Mouse (Mus musculus) hindbrain, embryonic 14.5 days (tissue): ENCODE data around the gene Fscn2. TPM values are rescaled to one million over a fixed set of nuclear protein-coding genes. Genes with fewer than 3 reads are reported as not detected.
"Not testable (repeated sequence)": the region's sequence is repeated elsewhere in the genome, so short reads cannot be mapped to it uniquely, and the experiment has no call there.

Experiments
- ATAC-seq: fragments of 200-750 bp; cut with Nextera tagmentation; 2 replicates; pipeline ENCODE4 v1.8.0; 2017; ENCODE audit warnings: moderate number of reproducible peaks, mild to moderate bottlenecking, moderate TSS enrichment, moderate library complexity; ENCODE audit not compliant: low FRiP score
- DNase-seq: peaks from one replicate; pipeline ENCODE4 v3.0.0-alpha.2; 2015; ENCODE audit warnings: low spot score
- H3K27ac ChIP-seq: fragments of 300-500 bp; sonication (generic); 2 replicates; pipeline ENCODE4 v1.5.1; 2014; ENCODE audit warnings: mild to moderate bottlenecking, moderate library complexity
- H3K27me3 ChIP-seq: fragments of 300-500 bp; sonication (generic); 2 replicates; pipeline ENCODE4 v1.6.1; 2014; ENCODE audit warnings: mild to moderate bottlenecking, low read length, mixed read lengths; ENCODE audit not compliant: control insufficient read depth, insufficient read depth
- H3K36me3 ChIP-seq: fragments of 300-500 bp; sonication (generic); replicated peaks from 2 replicates; pipeline ENCODE4 v1.6.1; 2014; ENCODE audit not compliant: control insufficient read depth, insufficient read depth
- H3K4me1 ChIP-seq: fragments of 300-500 bp; sonication (generic); replicated peaks from 2 replicates; pipeline ENCODE4 v1.6.1; 2014; ENCODE audit warnings: antibody characterized with exemption, low read length, mixed read lengths; ENCODE audit not compliant: control insufficient read depth, insufficient read depth
- H3K4me2 ChIP-seq: fragments of 300-500 bp; sonication (generic); replicated peaks from 2 replicates; pipeline ENCODE4 v1.6.1; 2014; ENCODE audit warnings: mild to moderate bottlenecking, moderate library complexity
- H3K4me3 ChIP-seq: fragments of 300-500 bp; sonication (generic); replicated peaks from 2 replicates; pipeline ENCODE4 v1.5.1; 2014; ENCODE audit warnings: mild to moderate bottlenecking, low read length
- H3K9ac ChIP-seq: fragments of 300-500 bp; sonication (generic); 2 replicates; pipeline ENCODE4 v1.6.1; 2014
- H3K9me3 ChIP-seq: fragments of 300-500 bp; sonication (generic); 2 replicates; pipeline ENCODE4 v1.6.1; 2016; ENCODE audit warnings: low read length; ENCODE audit not compliant: control insufficient read depth
- WGBS: fragments of 180-500 bp; shearing (Covaris S2); extraction: QIAGEN DNeasy Blood & Tissue Kit; methylation state at CpG from one replicate; pipeline ENCODE4 v1.1.7; 2014; 5-methylcytosine and 5-hydroxymethylcytosine counted together
- polyA plus RNA-seq: library from polyadenylated mRNA; unstranded; fragments of >200 nt; fragmentation: Nextera tagmentation; extraction: Ambion mirVana; gene quantifications from 2 replicates; pipeline ENCODE4 v1.2.1, GENCODE M21; 2014

Fscn2 gene
- polyA plus RNA-seq, 1 experiment from 2014 or later, result 1.6 TPM

- H3K27ac ChIP-seq, result no peak overlapping the region
- H3K4me2 ChIP-seq, result peak overlapping the region; percentile 98
- WGBS, result 73% methylated on average over 5 of the region's 5 CpGs
- H3K27me3 ChIP-seq, result no peaks in the 10 kb centered on the region
- H3K36me3 ChIP-seq, result peaks cover 23% of the 10 kb centered on the region
- no peaks in the 10 kb centered on the region for H3K9me3 ChIP-seq
- H3K9ac ChIP-seq, result no peak overlapping the region
- ATAC-seq, result no peak
- DNase-seq, result no peak
- peaks cover 8% of the 10 kb centered on the region for H3K4me1 ChIP-seq
- H3K4me3 ChIP-seq, result 0 out of 2 replicates have a peak overlapping the region, but pooled peaks have one; percentile 40
Measured at GRCm38 (mm10) chr11:120343519-120344309, 17.6 kb upstream of the Fscn2 start.

- no peaks in the 10 kb centered on the region for H3K27me3 ChIP-seq
- H3K9me3 ChIP-seq, result no peaks in the 10 kb centered on the region
- DNase-seq (no peak), ATAC-seq (no peak)
- peak overlapping the region; percentile 98 for H3K4me2 ChIP-seq
- H3K4me1 ChIP-seq, result peaks cover 12% of the 10 kb centered on the region
- no peak overlapping the region; the same call in 1 of the 2 replicates for H3K27ac ChIP-seq
- 56% methylated on average over 5 of the region's 5 CpGs for WGBS
- H3K9ac ChIP-seq, result peak overlapping the region; percentile 39
- peak overlapping the region; percentile 40 for H3K4me3 ChIP-seq
- peaks cover 23% of the 10 kb centered on the region for H3K36me3 ChIP-seq
Measured at GRCm38 (mm10) chr11:120344310-120344920, 16.9 kb upstream of the Fscn2 start.

DNA sequence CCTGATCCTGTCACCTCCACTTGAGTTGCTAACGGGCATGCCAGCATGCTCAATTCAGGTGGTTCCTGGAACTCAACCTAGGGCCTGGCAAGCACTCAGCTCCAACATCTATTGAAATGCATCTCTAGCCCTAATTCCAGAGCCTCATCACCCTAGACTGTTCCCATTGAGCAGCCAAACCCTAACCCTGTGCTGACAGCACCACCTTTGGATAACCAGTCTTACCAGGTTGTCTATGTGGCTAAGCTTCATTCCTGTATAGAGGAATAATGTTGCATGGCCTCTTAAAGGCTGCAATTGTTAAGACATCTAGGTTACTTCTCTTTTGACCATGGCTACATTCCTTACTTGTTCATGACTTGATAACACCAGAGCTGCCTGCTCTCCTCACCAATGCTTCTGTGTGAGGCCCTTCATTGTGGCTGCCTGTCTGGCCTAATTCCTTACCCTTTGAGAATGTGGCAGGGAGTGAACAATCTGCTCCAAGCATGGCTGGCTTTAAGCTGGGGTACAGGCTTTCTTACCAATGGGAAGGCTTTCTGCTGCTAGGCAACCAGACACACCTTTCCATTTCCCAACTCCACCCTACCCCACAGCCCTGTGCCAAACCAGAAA lies 16.2 kb upstream of the Fscn2 start:
- H3K9me3 ChIP-seq, result no peaks in the 10 kb centered on the region
- H3K36me3 ChIP-seq, result peaks cover 23% of the 10 kb centered on the region
- peak overlapping the region; percentile 40 for H3K4me3 ChIP-seq
- H3K27ac ChIP-seq, result 0 out of 2 replicates have a peak overlapping the region, but pooled peaks have one; percentile 9
- 16% methylated on average over 1 of the region's 1 CpGs for WGBS
- ATAC-seq, result no peak
- no peaks in the 10 kb centered on the region for H3K27me3 ChIP-seq
- DNase-seq, result no peak
- H3K4me1 ChIP-seq, result peaks cover 15% of the 10 kb centered on the region
- H3K4me2 ChIP-seq, result peak overlapping the region; percentile 98
- peak overlapping the region; percentile 39 for H3K9ac ChIP-seq

- H3K4me1 ChIP-seq, result peaks cover 25% of the 10 kb centered on the region
- DNase-seq, ATAC-seq, H3K27me3 ChIP-seq, H3K9me3 ChIP-seq, H3K27ac ChIP-seq: not testable (repeated sequence)
- H3K4me3 ChIP-seq, result peak overlapping the region; percentile 48
- peak overlapping the region; percentile 82 for H3K4me2 ChIP-seq
- peaks cover 23% of the 10 kb centered on the region for H3K36me3 ChIP-seq
- H3K9ac ChIP-seq, result peak overlapping the region; percentile 65
- 51% methylated on average over 10 of the region's 13 CpGs for WGBS
Measured at GRCm38 (mm10) chr11:120346383-120347034, 14.8 kb upstream of the Fscn2 start.

GRCm38 (mm10) chr11:120347301-120347700 lies 14.0 kb upstream of the Fscn2 start:
- Histone ChIP-seq H3K27ac (peak overlapping the region; percentile 100), H3K4me2 (peak overlapping the region; percentile 79), H3K9ac (peak overlapping the region; percentile 99), H3K27me3 (no peaks in the 10 kb centered on the region), H3K36me3 (peaks cover 23% of the 10 kb centered on the region), H3K4me1 (peaks cover 25% of the 10 kb centered on the region), H3K9me3 (no peaks in the 10 kb centered on the region), H3K4me3 (peak overlapping the region; percentile 76)
- no peak for DNase-seq
- WGBS, result 3% methylated on average over 10 of the region's 10 CpGs
- no peak for ATAC-seq

DNA sequence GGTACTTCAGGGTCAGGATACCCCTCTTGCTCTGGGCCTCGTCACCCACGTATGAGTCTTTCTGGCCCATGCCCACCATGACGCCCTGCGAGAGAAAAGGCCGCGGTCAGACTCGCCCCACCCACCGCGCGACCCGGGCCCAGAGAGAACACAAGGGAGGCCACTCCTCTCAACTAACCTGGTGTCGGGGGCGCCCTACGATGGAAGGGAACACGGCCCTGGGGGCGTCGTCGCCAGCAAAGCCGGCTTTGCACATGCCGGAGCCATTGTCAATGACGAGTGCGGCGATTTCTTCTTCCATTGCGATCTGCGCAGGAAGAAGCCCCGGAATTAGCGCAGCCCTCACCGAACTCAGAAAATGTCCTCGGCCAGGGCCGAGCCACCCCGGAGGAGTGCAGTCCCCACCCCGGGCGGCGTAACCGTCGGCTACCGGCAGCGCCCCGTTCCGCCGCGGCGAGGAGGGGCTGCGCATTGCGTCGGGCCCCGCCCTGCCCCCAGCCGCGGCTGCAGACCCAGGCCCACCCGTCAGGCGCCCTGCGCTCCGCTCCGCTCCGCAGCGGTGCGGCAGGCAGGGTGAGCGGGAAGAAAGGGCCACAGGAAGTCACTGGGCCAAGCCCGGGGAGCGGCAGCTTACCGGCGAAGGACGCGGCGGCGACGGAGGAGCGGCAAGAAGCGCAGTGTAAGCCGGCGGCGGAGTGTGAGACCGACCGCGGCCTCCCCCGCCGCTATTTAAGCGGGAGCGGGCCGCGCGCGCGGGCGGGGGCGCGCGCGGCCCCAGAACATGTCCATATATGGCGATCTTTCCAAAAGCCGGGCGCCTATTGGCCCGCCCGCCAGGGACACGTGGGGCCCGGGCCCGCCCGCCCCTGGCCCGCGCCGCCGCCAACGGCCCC lies 13.3 kb upstream of the Fscn2 start, which contains the start of gene Actg1:
Gene Actg1 (minus strand): TSS at position 752 of the 893 bp plus-strand sequence.
- no peaks in the 10 kb centered on the region for H3K27me3 ChIP-seq
- DNase-seq (peak; percentile 96), ATAC-seq (peak; percentile 85)
- H3K4me1 ChIP-seq, result peaks cover 30% of the 10 kb centered on the region
- peak within 1 kb of the TSS; percentile 99 for H3K9ac ChIP-seq
- H3K36me3 ChIP-seq, result peaks cover 23% of the 10 kb centered on the region
- peak within 1 kb of the TSS; percentile 79 for H3K4me2 ChIP-seq
- H3K9me3 ChIP-seq, result no peaks in the 10 kb centered on the region
- peak within 1 kb of the TSS; percentile 76 for H3K4me3 ChIP-seq
- 2% methylated on average over 97 of the region's 103 CpGs for WGBS
- H3K27ac ChIP-seq, result peak within 1 kb of the TSS; percentile 100

- peak overlapping the region; percentile 100 for H3K27ac ChIP-seq
- DNase-seq, result peak; percentile 63
- no peaks in the 10 kb centered on the region for H3K27me3 ChIP-seq
- H3K9ac ChIP-seq, result peak overlapping the region; percentile 99
- WGBS, result 1% methylated on average over 52 of the region's 53 CpGs
- H3K4me3 ChIP-seq, result peak overlapping the region; percentile 76
- no peaks in the 10 kb centered on the region for H3K9me3 ChIP-seq
- H3K36me3 ChIP-seq, result peaks cover 23% of the 10 kb centered on the region
- H3K4me1 ChIP-seq, result peaks cover 38% of the 10 kb centered on the region
- peak; percentile 51 for ATAC-seq
- peak overlapping the region; percentile 79 for H3K4me2 ChIP-seq
Measured at GRCm38 (mm10) chr11:120348684-120349370, 12.5 kb upstream of the Fscn2 start.
